Mouse (Mus musculus): ENCODE measurements around the gene Kpna3. TPM values are rescaled to one million over a fixed set of nuclear protein-coding genes. Genes with fewer than 3 reads are reported as not detected.

Kpna3 gene
- polyA plus RNA-seq, 1 experiment from 2014 or later: 44.9 TPM

Other genes starting within 250 kb of the Kpna3 start
- 1.6 and 5.6 TPM in 2 replicates for gene Sgcg, start 181.4 kb downstream of the Kpna3 start, polyA plus RNA-seq (2015; fragmentation: Nextera tagmentation; extraction: Ambion mirVana)
- 1.4 and 1.6 TPM in 2 replicates for gene Arl11, start 130.1 kb downstream of the Kpna3 start, polyA plus RNA-seq (2015; fragmentation: Nextera tagmentation; extraction: Ambion mirVana)
- 7.4 and 8.8 TPM in 2 replicates for gene Ebpl, start 79.4 kb downstream of the Kpna3 start, polyA plus RNA-seq (2015; fragmentation: Nextera tagmentation; extraction: Ambion mirVana)
- 21.5 and 22.6 TPM in 2 replicates for gene Spryd7, start 117.0 kb upstream of the Kpna3 start, polyA plus RNA-seq (2015; fragmentation: Nextera tagmentation; extraction: Ambion mirVana)
- 22.6 and 26.3 TPM in 2 replicates for gene Trim13, start 158.4 kb upstream of the Kpna3 start, polyA plus RNA-seq (2015; fragmentation: Nextera tagmentation; extraction: Ambion mirVana)
- 0.81 and 1.0 TPM in 2 replicates for gene Kcnrg, start 167.6 kb upstream of the Kpna3 start, polyA plus RNA-seq (2015; fragmentation: Nextera tagmentation; extraction: Ambion mirVana)